Mouse (Mus musculus) layer of hippocampus, adult 8-10 months (tissue): ENCODE data around the gene Gpr146. TPM values are rescaled to one million over a fixed set of nuclear protein-coding genes. Genes with fewer than 3 reads are reported as not detected.

Source experiments
- DNase-seq, 2 experiments: peaks; one replicate each; pipeline ENCODE4 v3.0.0; 2022; ENCODE audit warnings: low spot score in 2 of 2
- total RNA-seq, 4 experiments: library from RNA; stranded (reverse); gene quantifications; 2 replicates each; pipeline ENCODE4 v1.2.4; 2022

Gene Gpr146
- total RNA-seq, 4 experiments from 2014 or later = 12.2 to 14.8 (median 13.2) TPM

- DNase-seq = peak; percentile 69 to 83
Measured at GRCm38 (mm10) chr5:139355235-139355772, 22.2 kb upstream of the Gpr146 start.

- DNase-seq = no peak
Measured at GRCm38 (mm10) chr5:139358653-139359052, 18.8 kb upstream of the Gpr146 start.

- no peak for DNase-seq
Measured at GRCm38 (mm10) chr5:139359244-139359643, 18.3 kb upstream of the Gpr146 start.

GRCm38 (mm10) chr5:139363858-139364257 lies 13.6 kb upstream of the Gpr146 start:
- DNase-seq = no peak

GRCm38 (mm10) chr5:139364260-139364910 lies 13.1 kb upstream of the Gpr146 start:
- peak; percentile 78 to 92 for DNase-seq

- DNase-seq = no peak
Measured at GRCm38 (mm10) chr5:139364911-139365571, 12.5 kb upstream of the Gpr146 start.

- no peak for DNase-seq
Measured at GRCm38 (mm10) chr5:139365827-139366226, 11.7 kb upstream of the Gpr146 start.

GRCm38 (mm10) chr5:139366484-139366883 lies 11.0 kb upstream of the Gpr146 start:
- DNase-seq = no peak

- no peak for DNase-seq
Measured at GRCm38 (mm10) chr5:139367884-139368458, 9.5 kb upstream of the Gpr146 start.

- DNase-seq = no peak
Measured at GRCm38 (mm10) chr5:139368638-139369320, 8.7 kb upstream of the Gpr146 start.

GRCm38 (mm10) chr5:139370336-139370735 lies 7.2 kb upstream of the Gpr146 start:
- no peak for DNase-seq

GRCm38 (mm10) chr5:139371118-139371517 lies 6.4 kb upstream of the Gpr146 start:
- no peak for DNase-seq

- DNase-seq = peak; percentile 75 to 84
Measured at GRCm38 (mm10) chr5:139371631-139372401, 5.7 kb upstream of the Gpr146 start.

- no peak for DNase-seq
Measured at GRCm38 (mm10) chr5:139373126-139373525, 4.4 kb upstream of the Gpr146 start.

- no peak for DNase-seq
Measured at GRCm38 (mm10) chr5:139373889-139374444, 3.5 kb upstream of the Gpr146 start.

- no peak for DNase-seq
Measured at GRCm38 (mm10) chr5:139374841-139375240, 2.7 kb upstream of the Gpr146 start.

- DNase-seq = no peak
Measured at GRCm38 (mm10) chr5:139378271-139378556, 717 bp downstream of the Gpr146 start.

GRCm38 (mm10) chr5:139378986-139379629 lies 1.6 kb downstream of the Gpr146 start:
- no peak for DNase-seq

- DNase-seq = no peak
Measured at GRCm38 (mm10) chr5:139379771-139380384, 2.4 kb downstream of the Gpr146 start.
